Mouse (Mus musculus) forebrain, embryonic 14.5 days (tissue): ENCODE results near the gene Rnf31. TPM values are rescaled to one million over a fixed set of nuclear protein-coding genes. Genes with fewer than 3 reads are reported as not detected.

Source experiments
- ATAC-seq: fragments of 200-750 bp; cut with Nextera tagmentation; 2 replicates; pipeline ENCODE4 v1.8.0; 2017; ENCODE audit warnings: mild to moderate bottlenecking, moderate library complexity
- DNase-seq: peaks from one replicate; pipeline ENCODE4 v3.0.0-alpha.2; 2015; ENCODE audit warnings: low spot score
- H3K27ac ChIP-seq: fragments of 300-500 bp; sonication (generic); 2 replicates; pipeline ENCODE4 v1.5.1; 2014; ENCODE audit warnings: low read depth, mild to moderate bottlenecking, control low read depth, low read length, moderate library complexity
- H3K27me3 ChIP-seq: fragments of 300-500 bp; sonication (generic); replicated peaks from 2 replicates; pipeline ENCODE4 v1.6.1; 2014; ENCODE audit warnings: low read length, control low read depth, mixed read lengths; ENCODE audit not compliant: control insufficient read depth, insufficient read depth
- H3K36me3 ChIP-seq: fragments of 300-500 bp; sonication (generic); 2 replicates; pipeline ENCODE4 v1.6.1; 2014; ENCODE audit warnings: low read length, control low read depth; ENCODE audit not compliant: control insufficient read depth, insufficient read depth
- H3K4me1 ChIP-seq: fragments of 300-500 bp; sonication (generic); 2 replicates; pipeline ENCODE4 v1.6.1; 2014; ENCODE audit warnings: antibody characterized with exemption, low read length, control low read depth; ENCODE audit not compliant: control insufficient read depth, insufficient read depth
- H3K4me2 ChIP-seq: fragments of 300-500 bp; sonication (generic); 2 replicates; pipeline ENCODE4 v1.6.1; 2014; ENCODE audit warnings: mild to moderate bottlenecking, control low read depth, low read length
- H3K4me3 ChIP-seq: fragments of 300-500 bp; sonication (generic); 2 replicates; pipeline ENCODE4 v1.5.1; 2014; ENCODE audit warnings: low read depth, low read length, control low read depth
- H3K9ac ChIP-seq: fragments of 300-500 bp; sonication (generic); 2 replicates; pipeline ENCODE4 v1.6.1; 2014; ENCODE audit warnings: mild to moderate bottlenecking, low read length, control low read depth, moderate library complexity
- H3K9me3 ChIP-seq: fragments of 300-500 bp; sonication (generic); replicated peaks from 2 replicates; pipeline ENCODE4 v1.6.1; 2016; ENCODE audit warnings: low read length, control low read depth, mixed read lengths; ENCODE audit not compliant: control insufficient read depth
- WGBS: fragments of 180-500 bp; shearing (Covaris S2); extraction: QIAGEN DNeasy Blood & Tissue Kit; methylation state at CpG from one replicate; pipeline ENCODE4 v1.1.7; 2014; 5-methylcytosine and 5-hydroxymethylcytosine counted together
- polyA plus RNA-seq: library from polyadenylated mRNA; unstranded; fragments of >200 nt; fragmentation: Nextera tagmentation; extraction: Ambion mirVana; gene quantifications from 2 replicates; pipeline ENCODE4 v1.2.1, GENCODE M21; 2014

Gene Rnf31
- polyA plus RNA-seq, 1 experiment from 2014 or later, result 11.0 TPM

- Histone ChIP-seq H3K27ac (no peak overlapping the region), H3K9me3 (no peaks in the 10 kb centered on the region), H3K4me3 (no peak overlapping the region), H3K27me3 (no peaks in the 10 kb centered on the region), H3K4me1 (no peaks in the 10 kb centered on the region), H3K9ac (no peak overlapping the region), H3K4me2 (no peak overlapping the region), H3K36me3 (peaks cover 68% of the 10 kb centered on the region)
- ATAC-seq (no peak), DNase-seq (no peak)
- WGBS, result 94% methylated on average over 16 of the region's 16 CpGs
Measured at GRCm38 (mm10) chr14:55605743-55606459, 14.4 kb downstream of the Rnf31 start.

GRCm38 (mm10) chr14:55608339-55608738, 16.8 kb downstream of the Rnf31 start:
- no peak overlapping the region for H3K9ac ChIP-seq
- WGBS, result 95% methylated on average over 6 of the region's 6 CpGs
- no peak overlapping the region for H3K4me3 ChIP-seq
- DNase-seq (no peak), ATAC-seq (no peak)
- no peaks in the 10 kb centered on the region for H3K27me3 ChIP-seq
- peaks cover 43% of the 10 kb centered on the region for H3K36me3 ChIP-seq
- H3K4me2 ChIP-seq, result no peak overlapping the region
- H3K27ac ChIP-seq, result no peak overlapping the region
- no peaks in the 10 kb centered on the region for H3K9me3 ChIP-seq
- no peaks in the 10 kb centered on the region for H3K4me1 ChIP-seq

GRCm38 (mm10) chr14:55613346-55613745, 21.8 kb downstream of the Rnf31 start:
- H3K27me3 ChIP-seq, result no peaks in the 10 kb centered on the region
- no peak overlapping the region for H3K4me2 ChIP-seq
- H3K36me3 ChIP-seq, result peaks cover 19% of the 10 kb centered on the region
- no peak overlapping the region for H3K27ac ChIP-seq
- ATAC-seq, result no peak
- H3K4me3 ChIP-seq, result no peak overlapping the region
- H3K9ac ChIP-seq, result no peak overlapping the region
- no peaks in the 10 kb centered on the region for H3K9me3 ChIP-seq
- 69% methylated on average over 6 of the region's 6 CpGs for WGBS
- no peak for DNase-seq
- no peaks in the 10 kb centered on the region for H3K4me1 ChIP-seq

GRCm38 (mm10) chr14:55614565-55615178, 23.2 kb downstream of the Rnf31 start:
- DNase-seq, result no peak
- no peak for ATAC-seq
- Histone ChIP-seq H3K27ac (no peak overlapping the region), H3K9ac (no peak overlapping the region), H3K36me3 (peaks cover 7% of the 10 kb centered on the region; the same call in 1 of the 2 replicates), H3K4me2 (no peak overlapping the region), H3K27me3 (no peaks in the 10 kb centered on the region), H3K9me3 (no peaks in the 10 kb centered on the region), H3K4me3 (no peak overlapping the region), H3K4me1 (no peaks in the 10 kb centered on the region)
- WGBS, result 82% methylated on average over 7 of the region's 7 CpGs

- WGBS, result 55% methylated on average over 2 of the region's 2 CpGs
- H3K27me3 ChIP-seq, result no peaks in the 10 kb centered on the region
- no peaks in the 10 kb centered on the region for H3K4me1 ChIP-seq
- no peaks in the 10 kb centered on the region for H3K9me3 ChIP-seq
- ATAC-seq (no peak), DNase-seq (no peak)
- H3K36me3 ChIP-seq, result no peaks in the 10 kb centered on the region
- H3K9ac ChIP-seq, result no peak overlapping the region
- H3K4me3 ChIP-seq, result no peak overlapping the region
- H3K4me2 ChIP-seq, result no peak overlapping the region
- H3K27ac ChIP-seq, result no peak overlapping the region
Measured at GRCm38 (mm10) chr14:55615876-55616275, 24.4 kb downstream of the Rnf31 start.

GRCm38 (mm10) chr14:55616844-55617243, 25.3 kb downstream of the Rnf31 start:
- no peak for ATAC-seq
- H3K4me3 ChIP-seq, result no peak overlapping the region
- H3K27ac ChIP-seq, result no peak overlapping the region
- H3K27me3 ChIP-seq, result no peaks in the 10 kb centered on the region
- no peaks in the 10 kb centered on the region for H3K4me1 ChIP-seq
- no peak overlapping the region for H3K9ac ChIP-seq
- WGBS, result 84% methylated on average over 2 of the region's 2 CpGs
- DNase-seq, result no peak
- no peaks in the 10 kb centered on the region for H3K9me3 ChIP-seq
- no peaks in the 10 kb centered on the region for H3K36me3 ChIP-seq
- no peak overlapping the region for H3K4me2 ChIP-seq

GRCm38 (mm10) chr14:55617822-55618221, 26.3 kb downstream of the Rnf31 start, which contains the start of gene Rec8:
TSS of gene Rec8 (plus strand) at chr14:55618037.
- no peaks in the 10 kb centered on the region for H3K9me3 ChIP-seq
- DNase-seq (peak; percentile 61), ATAC-seq (peak; percentile 62)
- H3K4me1 ChIP-seq, result no peaks in the 10 kb centered on the region
- 0 out of 2 replicates have a peak within 1 kb of the TSS, but pooled peaks have one; percentile 14 for H3K27ac ChIP-seq
- peak within 1 kb of the TSS; percentile 13; the same call in 1 of the 2 replicates for H3K4me3 ChIP-seq
- H3K9ac ChIP-seq, result peak within 1 kb of the TSS; percentile 17; the same call in 1 of the 2 replicates
- no peaks in the 10 kb centered on the region for H3K27me3 ChIP-seq
- WGBS, result 25% methylated on average over 21 of the region's 21 CpGs
- H3K4me2 ChIP-seq, result peak within 1 kb of the TSS; percentile 31
- no peaks in the 10 kb centered on the region for H3K36me3 ChIP-seq

GRCm38 (mm10) chr14:55618486-55619195, 27.1 kb downstream of the Rnf31 start:
- no peaks in the 10 kb centered on the region for H3K4me1 ChIP-seq
- DNase-seq, result no peak
- ATAC-seq, result peak; percentile 54; the same call in 1 of the 2 replicates
- 55% methylated on average over 22 of the region's 22 CpGs for WGBS
- H3K36me3 ChIP-seq, result 0 out of 2 replicates have a peak, but pooled peaks cover under 1% of the 10 kb centered on the region
- H3K4me3 ChIP-seq, result peak overlapping the region; percentile 13; the same call in 1 of the 2 replicates
- 0 out of 2 replicates have a peak overlapping the region, but pooled peaks have one; percentile 14 for H3K27ac ChIP-seq
- H3K27me3 ChIP-seq, result no peaks in the 10 kb centered on the region
- H3K9me3 ChIP-seq, result no peaks in the 10 kb centered on the region
- peak overlapping the region; percentile 17; the same call in 1 of the 2 replicates for H3K9ac ChIP-seq
- H3K4me2 ChIP-seq, result peak overlapping the region; percentile 31
